Mouse (Mus musculus) stomach, embryonic 16.5 days (tissue): ENCODE data around the gene Mamld1. TPM values are rescaled to one million over a fixed set of nuclear protein-coding genes. Genes with fewer than 3 reads are reported as not detected.
"Not testable (repeated sequence)": the region's sequence is repeated elsewhere in the genome, so short reads cannot be mapped to it uniquely, and the experiment has no call there.

Experiments
- ATAC-seq: fragments of 200-750 bp; cut with Nextera tagmentation; 2 replicates; pipeline ENCODE4 v1.8.0; 2017; ENCODE audit warnings: moderate number of reproducible peaks, moderate TSS enrichment; ENCODE audit not compliant: insufficient read depth, low FRiP score
- H3K27ac ChIP-seq: fragments of 300-500 bp; sonication (generic); 2 replicates; pipeline ENCODE4 v1.5.1; 2014; ENCODE audit warnings: low read length
- H3K27me3 ChIP-seq: fragments of 300-500 bp; sonication (generic); 2 replicates; pipeline ENCODE4 v1.6.1; 2014; ENCODE audit warnings: low read length, control low read depth, mixed read lengths; ENCODE audit not compliant: control insufficient read depth, insufficient read depth
- H3K36me3 ChIP-seq: fragments of 300-500 bp; sonication (generic); 2 replicates; pipeline ENCODE4 v1.6.1; 2014; ENCODE audit warnings: low read length; ENCODE audit not compliant: control insufficient read depth, insufficient read depth
- H3K4me1 ChIP-seq: fragments of 300-500 bp; sonication (generic); 2 replicates; pipeline ENCODE4 v1.6.1; 2014; ENCODE audit warnings: low read length, control low read depth, mixed read lengths; ENCODE audit not compliant: control insufficient read depth, insufficient read depth
- H3K4me2 ChIP-seq: fragments of 300-500 bp; sonication (generic); 2 replicates; pipeline ENCODE4 v1.6.1; 2014; ENCODE audit warnings: low read depth, low read length, mixed read lengths
- H3K4me3 ChIP-seq: fragments of 300-500 bp; sonication (generic); replicated peaks from 2 replicates; pipeline ENCODE4 v1.5.1; 2014; ENCODE audit warnings: mild to moderate bottlenecking, low read length
- H3K9ac ChIP-seq: fragments of 300-500 bp; sonication (generic); 2 replicates; pipeline ENCODE4 v1.6.1; 2014; ENCODE audit warnings: low read length
- H3K9me3 ChIP-seq: fragments of 300-500 bp; sonication (generic); replicated peaks from 2 replicates; pipeline ENCODE4 v1.6.1; 2016; ENCODE audit warnings: low read length, control low read depth; ENCODE audit not compliant: control insufficient read depth
- WGBS: fragments of 180-500 bp; shearing (Covaris S2); extraction: QIAGEN DNeasy Blood & Tissue Kit; methylation state at CpG from one replicate; pipeline ENCODE4 v1.1.7; 2014; 5-methylcytosine and 5-hydroxymethylcytosine counted together
- polyA plus RNA-seq: library from polyadenylated mRNA; unstranded; fragments of >200 nt; fragmentation: Nextera tagmentation; extraction: Ambion mirVana; gene quantifications from 2 replicates; pipeline ENCODE4 v1.2.1, GENCODE M21; 2015

Gene Mamld1
- 2.1 and 2.3 TPM in 2 replicates for polyA plus RNA-seq

DNA sequence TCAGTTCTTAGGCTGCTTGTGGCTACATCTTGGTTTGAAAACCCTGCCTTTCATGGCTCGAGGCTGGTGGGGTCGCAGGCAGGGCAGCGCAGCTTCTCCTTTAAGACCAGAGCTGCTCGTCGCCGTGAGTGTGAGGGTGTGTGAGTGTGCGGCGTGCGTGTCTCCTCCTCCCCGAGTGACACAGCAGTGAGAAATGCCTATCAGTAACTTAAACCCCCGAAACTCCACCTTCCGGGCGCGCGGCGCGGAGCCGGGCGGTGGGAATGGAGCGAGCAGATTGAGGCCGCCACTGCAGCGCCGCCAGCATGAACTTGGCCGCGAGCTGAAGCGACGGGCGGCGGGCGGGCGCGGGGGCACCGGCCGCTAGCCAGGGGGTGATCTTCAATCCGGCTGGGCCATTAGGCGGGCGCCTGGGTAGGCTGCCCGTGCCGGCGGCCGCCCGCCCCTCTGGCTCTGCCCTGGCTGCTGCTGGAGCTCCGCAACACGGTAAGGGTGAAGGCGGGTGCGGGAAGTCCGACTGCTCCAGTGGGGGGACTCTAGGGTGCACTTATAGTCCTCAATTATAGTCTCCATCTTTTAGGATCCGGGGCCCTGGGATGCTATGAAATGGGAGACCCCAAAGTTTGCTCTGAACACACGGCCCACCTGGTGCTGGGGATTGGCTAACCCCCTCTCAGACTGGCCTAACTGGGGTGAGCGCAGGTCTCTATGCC, at the start of gene Mamld1:
Gene Mamld1, plus strand, starts transcription at position 393 of the 713 bp plus-strand sequence.
- Histone ChIP-seq H3K27me3 (peaks cover 14% of the 10 kb centered on the region), H3K27ac (no peak within 1 kb of the TSS; the same call in 1 of the 2 replicates), H3K4me3 (peak within 1 kb of the TSS; percentile 55), H3K9me3 (no peaks in the 10 kb centered on the region), H3K4me2 (peak within 1 kb of the TSS; percentile 72), H3K36me3 (no peaks in the 10 kb centered on the region), H3K9ac (peak within 1 kb of the TSS; percentile 68), H3K4me1 (no peaks in the 10 kb centered on the region)
- WGBS = 16% methylated on average over 46 of the region's 50 CpGs
- ATAC-seq = peak; percentile 70; the same call in 1 of the 2 replicates

DNA sequence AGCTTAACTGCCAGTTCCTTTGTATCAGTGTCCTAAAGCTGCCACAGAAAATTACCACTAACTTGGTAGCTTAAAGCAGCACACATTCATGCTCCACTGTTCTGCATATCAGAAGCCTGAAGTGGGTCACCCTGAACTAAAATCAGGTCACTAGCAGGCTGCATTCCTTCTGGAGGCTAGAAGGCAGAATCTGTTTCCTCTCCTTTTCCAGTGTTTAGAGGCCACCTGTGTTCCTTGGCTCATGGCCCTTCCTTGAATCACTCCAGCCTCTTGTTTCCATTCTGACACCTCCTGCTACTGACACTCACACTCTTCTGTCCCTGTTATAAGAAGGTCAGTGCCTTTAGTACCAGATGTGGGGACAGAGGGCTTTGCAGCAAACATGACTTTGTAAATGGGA, 25.3 kb upstream of the Mamld1 start:
- no peak for ATAC-seq
- Histone ChIP-seq H3K4me2 (no peak overlapping the region), H3K9ac (no peak overlapping the region), H3K27ac (no peak overlapping the region), H3K27me3 (peaks cover 5% of the 10 kb centered on the region; the same call in 1 of the 2 replicates), H3K4me3 (no peak overlapping the region), H3K36me3 (no peaks in the 10 kb centered on the region), H3K4me1 (no peaks in the 10 kb centered on the region), H3K9me3 (no peaks in the 10 kb centered on the region)

GRCm38 (mm10) chrX:71028007-71028406, 22.0 kb upstream of the Mamld1 start:
- Histone ChIP-seq H3K27ac (no peak overlapping the region), H3K4me1 (no peaks in the 10 kb centered on the region), H3K9me3 (no peaks in the 10 kb centered on the region), H3K9ac (no peak overlapping the region), H3K4me3 (no peak overlapping the region), H3K27me3 (peaks cover 5% of the 10 kb centered on the region; the same call in 1 of the 2 replicates), H3K4me2 (no peak overlapping the region), H3K36me3 (no peaks in the 10 kb centered on the region)
- no peak for ATAC-seq
- WGBS = 82% methylated on average over 4 of the region's 4 CpGs

GRCm38 (mm10) chrX:71028976-71029375, 21.1 kb upstream of the Mamld1 start:
- not testable (repeated sequence) for H3K9me3 ChIP-seq, ATAC-seq, H3K4me1 ChIP-seq, H3K4me2 ChIP-seq, H3K36me3 ChIP-seq, H3K27ac ChIP-seq, H3K9ac ChIP-seq, H3K4me3 ChIP-seq, H3K27me3 ChIP-seq
- 100% methylated on average over 1 of the region's 1 CpGs for WGBS

DNA sequence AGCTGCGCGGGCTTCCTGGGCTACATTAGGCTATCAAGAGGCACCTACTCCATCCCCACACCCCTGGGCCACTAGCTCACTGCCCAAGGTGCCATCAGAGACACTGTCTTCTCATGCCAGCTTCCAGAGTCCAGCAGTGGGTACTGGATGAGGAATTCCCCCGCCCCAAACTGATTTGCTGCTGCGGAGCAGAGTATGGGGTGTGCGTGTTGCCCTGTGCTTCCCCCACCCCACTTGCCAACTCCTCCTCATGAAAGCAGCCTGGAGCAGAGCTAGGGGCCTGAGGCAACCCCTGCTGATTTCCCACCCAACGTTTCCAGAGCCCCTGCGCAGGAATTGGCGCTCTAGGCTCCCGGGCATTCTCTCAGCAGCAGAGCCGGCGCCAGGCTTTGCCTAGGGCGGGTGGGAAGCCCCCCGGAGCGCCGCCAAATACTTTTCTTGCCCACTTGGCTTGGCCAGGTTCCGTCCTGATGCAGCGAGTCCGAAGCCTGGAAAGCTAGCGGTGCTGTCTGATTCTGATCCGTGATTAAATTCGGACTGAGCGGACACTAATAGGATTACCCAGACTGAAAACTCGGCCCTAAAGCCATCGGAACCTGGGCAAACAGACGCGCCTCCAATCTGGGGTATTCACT, 738 bp downstream of the Mamld1 start:
- no peak for ATAC-seq

DNA sequence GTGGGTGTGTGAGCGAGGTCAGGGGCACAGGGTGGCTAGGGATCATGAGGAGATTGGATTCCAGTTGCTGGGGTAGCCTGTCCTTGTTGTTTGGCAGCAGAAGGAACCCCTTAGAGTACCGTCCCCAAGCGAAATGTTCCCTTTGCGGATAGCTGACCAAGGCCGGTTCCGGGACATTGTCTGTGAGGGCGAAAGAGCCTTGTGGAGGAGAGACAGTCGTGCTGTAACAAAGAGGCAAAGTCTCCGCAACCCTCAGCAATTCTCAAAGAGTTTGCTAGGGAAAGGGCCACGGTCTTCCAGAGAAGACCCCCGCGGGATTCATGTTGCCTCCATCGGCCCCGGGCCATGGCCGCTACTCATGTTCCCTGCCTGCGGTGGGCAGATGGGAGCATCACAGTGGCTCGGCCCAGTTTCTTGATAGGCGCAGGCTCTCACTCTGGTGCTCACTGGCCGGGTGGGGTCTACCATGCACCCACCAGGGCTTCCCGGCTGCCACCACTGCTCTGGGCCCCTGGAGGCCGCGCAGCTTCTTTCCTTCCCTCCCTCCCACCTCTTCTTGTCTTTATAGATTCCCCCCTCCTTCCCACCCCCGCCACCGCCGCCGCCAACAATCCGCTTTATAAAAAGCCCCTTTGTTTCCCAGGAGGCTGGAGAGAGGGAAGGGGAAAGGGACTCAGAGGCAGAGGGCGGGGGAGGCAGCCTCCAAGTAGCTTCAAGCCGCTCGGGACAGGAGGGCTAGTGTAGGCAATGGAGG, 1.5 kb downstream of the Mamld1 start:
- H3K4me3 ChIP-seq = peak overlapping the region; percentile 55
- WGBS = 21% methylated on average over 27 of the region's 30 CpGs
- H3K4me1 ChIP-seq = no peaks in the 10 kb centered on the region
- peaks cover 14% of the 10 kb centered on the region; the same call in 1 of the 2 replicates for H3K27me3 ChIP-seq
- H3K27ac ChIP-seq = no peak overlapping the region
- peak overlapping the region; percentile 68 for H3K9ac ChIP-seq
- H3K9me3 ChIP-seq = no peaks in the 10 kb centered on the region
- peak; percentile 26; the same call in 1 of the 2 replicates for ATAC-seq
- peak overlapping the region; percentile 72 for H3K4me2 ChIP-seq
- no peaks in the 10 kb centered on the region for H3K36me3 ChIP-seq

More for the DNA sequence above, 738 bp downstream of the Mamld1 start:
- Histone ChIP-seq H3K27me3 (peaks cover 14% of the 10 kb centered on the region; the same call in 1 of the 2 replicates), H3K9me3 (no peaks in the 10 kb centered on the region), H3K4me3 (peak overlapping the region; percentile 55), H3K27ac (no peak overlapping the region), H3K4me2 (peak overlapping the region; percentile 72), H3K36me3 (no peaks in the 10 kb centered on the region), H3K9ac (peak overlapping the region; percentile 68), H3K4me1 (no peaks in the 10 kb centered on the region)
- WGBS = 13% methylated on average over 26 of the region's 26 CpGs

- Histone ChIP-seq H3K4me3 (peak overlapping the region; percentile 55), H3K36me3 (no peaks in the 10 kb centered on the region), H3K27me3 (peaks cover 14% of the 10 kb centered on the region; the same call in 1 of the 2 replicates), H3K27ac (no peak overlapping the region), H3K4me1 (no peaks in the 10 kb centered on the region), H3K9me3 (no peaks in the 10 kb centered on the region), H3K4me2 (peak overlapping the region; percentile 72), H3K9ac (peak overlapping the region; percentile 68)
- 18% methylated on average over 19 of the region's 19 CpGs for WGBS
- peak; percentile 32; the same call in 1 of the 2 replicates for ATAC-seq
Observed at GRCm38 (mm10) chrX:71052115-71052478, 2.0 kb downstream of the Mamld1 start.

DNA sequence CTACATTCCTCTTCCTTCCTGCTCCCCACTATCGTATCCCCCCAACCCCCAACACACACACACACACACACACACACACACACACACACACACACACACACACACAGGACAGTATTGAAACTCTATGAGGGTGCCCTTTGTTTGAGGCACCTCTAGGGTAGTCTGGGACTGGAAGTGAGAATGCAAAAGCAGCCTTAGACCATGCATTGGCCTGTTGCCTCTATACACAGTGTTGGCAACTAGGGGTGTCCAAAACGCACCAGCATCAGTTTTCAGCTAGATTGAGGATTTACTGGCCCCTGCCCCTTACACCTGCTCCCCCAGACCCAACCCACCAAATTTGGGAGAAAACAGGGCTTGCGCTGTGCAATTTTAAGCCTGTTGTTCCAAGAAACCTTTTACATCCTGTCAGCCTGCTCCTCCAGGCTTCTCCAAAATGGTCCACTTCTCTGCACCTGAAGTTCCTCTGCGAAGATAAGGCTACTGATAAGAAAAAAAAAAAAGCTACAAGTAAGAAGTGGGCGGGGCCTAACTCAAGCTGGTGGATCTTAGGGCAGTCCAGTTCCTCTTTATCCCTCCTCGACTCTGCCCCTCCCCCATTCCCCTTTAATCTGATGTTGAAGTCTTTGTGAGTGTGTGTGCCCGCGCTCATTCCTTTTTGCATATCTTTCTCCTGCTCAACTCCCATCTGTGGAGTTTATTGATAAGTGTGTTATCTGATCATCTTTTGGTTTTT, 2.6 kb downstream of the Mamld1 start:
- Histone ChIP-seq H3K9ac (no peak overlapping the region), H3K4me2 (peak overlapping the region; percentile 72), H3K4me3 (peak overlapping the region; percentile 55), H3K27me3 (peaks cover 14% of the 10 kb centered on the region; the same call in 1 of the 2 replicates), H3K9me3 (no peaks in the 10 kb centered on the region), H3K4me1 (no peaks in the 10 kb centered on the region), H3K36me3 (no peaks in the 10 kb centered on the region), H3K27ac (no peak overlapping the region)
- WGBS = 25% methylated on average over 8 of the region's 8 CpGs
- 0 out of 2 replicates have a peak, but pooled peaks have one; percentile 12 for ATAC-seq
